Mouse (Mus musculus): Measurements from ENCODE around the gene Snapc3.
"Not testable (repeated sequence)": the region's sequence is repeated elsewhere in the genome, so short reads cannot be mapped to it uniquely, and the experiment has no call there.

The Snapc3 gene

DNA sequence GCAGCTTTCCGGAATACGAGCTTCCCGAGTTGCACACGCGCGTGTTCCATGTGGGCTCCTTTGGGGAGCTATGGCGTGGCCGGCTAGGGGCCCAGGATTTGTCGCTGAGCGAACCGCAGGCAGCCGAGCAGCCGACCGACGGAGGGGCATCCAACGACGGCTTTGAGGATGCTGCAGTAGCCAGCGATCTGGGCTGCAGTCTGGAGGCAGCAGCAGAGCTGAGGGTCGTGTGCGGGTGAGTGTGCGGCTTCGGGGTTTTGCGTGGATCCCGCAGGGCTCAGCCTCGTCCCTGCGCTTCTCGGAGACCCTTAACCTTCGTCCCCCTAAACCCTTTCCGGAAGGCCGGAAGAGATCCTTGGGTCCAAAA is 279 bp downstream of the Snapc3 start:
- no peak for DNase-seq (ENCODE audit: low read depth, low spot score)

DNA sequence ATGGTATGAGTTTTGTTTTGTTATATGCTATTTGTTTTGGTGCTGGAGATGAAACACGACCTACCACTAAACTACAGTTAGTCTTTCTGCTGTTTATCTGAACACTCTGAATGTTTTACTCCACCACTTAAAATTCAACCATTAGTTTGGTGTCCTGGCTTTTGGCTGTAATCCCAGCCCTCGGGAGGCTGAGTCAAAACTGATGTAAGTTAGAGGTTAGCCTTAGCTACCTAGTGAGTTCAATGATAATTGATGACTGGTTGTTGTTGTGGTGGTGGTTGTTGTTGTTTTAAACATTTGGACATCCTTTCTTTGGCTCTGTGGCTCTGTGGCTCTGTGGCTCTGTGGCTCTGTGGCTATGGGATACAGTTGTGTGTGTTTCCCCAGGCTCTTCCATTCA is 1.3 kb downstream of the Snapc3 start:
- DNase-seq (ENCODE audit: low read depth, low spot score): no peak

DNA sequence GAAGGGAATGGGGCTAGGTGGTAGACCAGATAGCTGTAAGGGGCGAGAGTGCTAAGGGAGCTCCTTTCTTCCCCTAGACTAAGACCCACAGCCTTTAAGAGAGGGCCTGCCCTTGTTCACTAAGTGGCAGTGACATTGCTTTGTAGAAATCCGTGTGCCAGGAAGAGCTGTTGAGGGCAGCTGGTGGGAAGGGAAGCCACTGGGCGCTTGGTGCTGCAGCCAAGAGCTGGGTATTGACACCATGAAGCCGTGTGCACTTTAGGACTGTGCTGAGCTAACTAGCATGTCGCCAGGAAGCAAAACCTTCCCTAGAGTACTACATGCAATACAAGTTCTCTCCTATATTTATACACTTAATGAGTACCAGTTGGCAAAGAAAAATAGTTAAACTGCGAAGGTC is 6.1 kb downstream of the Snapc3 start:
- DNase-seq (ENCODE audit: low read depth, low spot score): no peak

DNA sequence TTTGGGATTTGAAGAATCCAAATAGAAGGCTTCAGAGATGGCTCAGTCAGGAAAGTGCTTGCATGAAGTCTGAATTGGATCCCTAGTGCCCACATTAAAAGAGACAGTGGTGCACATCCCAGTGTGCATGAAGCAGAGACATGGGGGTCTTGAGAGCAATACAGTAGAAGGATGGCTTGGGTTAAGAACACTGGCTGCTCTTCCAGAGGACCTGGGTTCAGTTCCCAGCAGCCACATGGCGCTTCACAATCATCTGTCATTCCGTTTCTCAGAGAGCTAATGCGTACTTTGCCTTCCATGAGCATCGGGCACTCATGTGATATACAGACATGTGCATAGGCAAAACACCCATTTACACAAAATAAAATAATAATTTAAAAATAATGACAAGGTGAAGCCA is 7.6 kb downstream of the Snapc3 start:
- no peak for DNase-seq (ENCODE audit: low read depth, low spot score)

DNA sequence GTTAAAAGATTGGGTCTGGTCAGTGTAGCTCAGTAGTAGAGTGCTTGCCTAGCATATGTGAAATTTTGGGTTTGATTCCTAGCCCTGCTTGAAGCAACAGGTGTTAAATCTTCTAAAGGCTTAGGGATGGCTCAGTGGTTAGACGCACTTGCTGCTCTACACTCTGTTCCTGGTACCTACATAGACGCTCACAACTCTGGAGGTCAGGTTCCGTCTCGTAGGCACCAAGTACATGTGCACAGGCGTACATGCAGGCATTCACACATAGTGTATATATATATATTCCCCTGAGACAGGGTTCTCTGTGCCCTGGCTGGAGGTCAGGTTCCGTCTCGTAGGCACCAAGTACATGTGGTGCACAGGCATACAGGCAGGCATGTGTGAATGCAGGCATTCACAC is 9.6 kb downstream of the Snapc3 start:
- no peak for DNase-seq (ENCODE audit: low read depth, low spot score)

DNA sequence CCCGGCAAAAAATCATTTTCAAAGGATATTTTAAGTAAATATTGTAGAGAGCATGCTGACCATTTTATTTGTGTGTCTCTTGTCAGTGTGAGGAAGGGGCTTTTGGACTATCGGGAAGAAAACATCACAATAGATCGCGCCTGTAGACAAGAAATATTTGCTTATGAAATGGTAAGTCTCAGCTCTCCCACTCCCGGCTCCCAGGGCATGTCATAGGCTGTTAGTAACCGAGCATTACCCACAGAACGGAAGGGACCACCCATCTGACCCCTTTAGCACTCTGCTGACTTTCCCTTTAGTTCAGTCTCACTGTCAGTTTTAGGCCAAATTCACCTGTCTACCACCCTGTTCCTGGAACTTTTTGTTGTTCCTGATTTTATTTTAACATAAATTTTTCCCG is 10.2 kb downstream of the Snapc3 start:
- no peak for DNase-seq (ENCODE audit: low read depth, low spot score)

DNA sequence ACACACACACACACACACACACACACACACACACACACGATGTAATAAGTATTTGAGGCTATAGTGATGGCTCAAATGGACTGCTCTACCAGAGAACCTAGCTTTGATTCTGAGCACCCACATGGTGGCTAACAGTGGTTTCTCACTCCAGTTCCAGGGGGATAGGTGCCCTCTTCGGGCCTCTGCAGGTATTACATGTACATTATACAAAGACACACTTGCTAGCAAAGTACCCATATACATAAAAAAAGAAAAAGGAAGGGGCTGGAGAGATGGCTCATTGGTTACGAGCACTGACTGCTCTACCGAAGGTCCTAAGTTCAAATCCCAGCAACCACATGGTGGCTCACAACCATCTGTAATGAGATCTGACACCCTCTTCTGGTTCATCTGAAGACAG is 11.3 kb downstream of the Snapc3 start:
- peak; percentile 36 for DNase-seq (ENCODE audit: low read depth, low spot score)

DNA sequence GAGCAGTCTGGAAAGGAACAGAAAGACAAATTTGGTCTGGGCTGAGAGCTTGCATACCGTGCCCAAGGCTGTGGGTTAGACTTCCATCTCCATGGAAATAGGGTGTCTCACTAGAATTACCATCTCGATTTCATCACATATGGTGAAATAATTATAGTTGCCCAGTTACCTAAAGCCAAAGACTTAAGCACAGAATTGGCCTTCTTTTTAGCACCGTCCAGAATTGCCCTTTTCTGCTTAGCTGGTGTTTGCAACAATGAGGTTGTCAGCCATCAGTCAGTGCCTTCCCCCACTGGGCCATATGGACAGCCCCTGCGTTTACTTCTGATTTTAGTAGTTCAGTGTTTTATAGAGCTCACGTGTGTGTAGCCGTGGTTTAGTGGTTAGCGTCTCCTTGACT is 14.4 kb downstream of the Snapc3 start:
- no peak for DNase-seq (ENCODE audit: low read depth, low spot score)

DNA sequence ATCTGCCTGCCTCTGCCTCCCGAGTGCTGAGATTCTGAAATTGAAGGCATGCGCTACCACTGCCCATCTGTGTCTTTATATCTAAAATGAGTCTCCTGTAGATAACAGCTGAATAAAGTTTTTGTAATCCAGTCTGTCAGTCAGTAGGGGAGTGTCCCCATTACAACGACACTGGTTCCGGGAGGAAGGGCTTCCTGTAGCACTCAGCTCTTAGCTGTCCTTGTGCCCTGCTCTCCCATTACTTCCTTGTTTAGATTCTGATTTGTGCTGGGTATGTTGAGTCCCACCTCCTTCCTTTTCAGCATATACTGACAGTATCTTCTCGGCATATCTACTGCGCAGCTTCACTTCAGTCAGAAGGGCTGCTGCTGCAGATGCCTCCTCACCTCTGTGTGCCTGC is 15.4 kb downstream of the Snapc3 start:
- no peak for DNase-seq (ENCODE audit: low read depth, low spot score)

DNA sequence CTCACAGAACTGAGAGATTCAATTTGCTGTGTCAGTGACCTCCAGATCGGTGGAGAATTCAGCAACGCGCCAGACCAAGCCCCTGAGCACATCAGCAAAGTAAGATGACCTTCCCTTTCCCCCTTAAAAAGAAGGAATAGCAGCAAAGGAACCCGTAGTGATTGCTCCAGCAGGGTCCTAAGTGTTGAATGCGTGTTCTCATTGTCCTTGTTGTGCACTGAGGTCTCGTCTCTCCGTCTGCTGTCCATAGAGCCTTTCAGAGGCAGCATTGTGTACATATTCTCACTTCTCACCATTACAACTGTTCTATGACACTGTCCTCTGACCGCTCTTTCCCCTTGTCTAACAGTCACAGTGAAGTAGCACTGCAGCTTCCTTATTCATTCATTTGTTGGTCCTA is 18.9 kb downstream of the Snapc3 start:
- no peak for DNase-seq (ENCODE audit: low read depth, low spot score)

DNA sequence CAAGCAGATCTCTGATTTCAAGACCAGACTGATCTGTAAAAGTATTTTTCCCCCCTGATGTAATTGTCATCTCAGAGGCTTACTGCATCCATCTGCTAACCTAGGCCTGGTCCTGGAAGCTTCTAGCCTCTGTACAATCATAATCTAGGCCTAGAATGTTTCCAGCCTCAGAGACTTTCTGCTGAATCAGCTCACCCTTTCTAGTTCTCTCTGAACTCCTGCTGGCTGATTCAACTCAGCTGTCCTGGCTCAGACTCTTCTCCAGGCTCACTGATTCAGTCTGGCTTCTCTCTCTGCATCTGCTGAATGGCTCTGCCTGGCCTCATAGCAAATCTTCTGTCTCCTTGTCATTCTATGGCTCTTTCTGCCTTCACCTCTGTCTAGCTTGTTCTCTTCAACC is 20.6 kb downstream of the Snapc3 start:
- no peak for DNase-seq (ENCODE audit: low read depth, low spot score)

DNA sequence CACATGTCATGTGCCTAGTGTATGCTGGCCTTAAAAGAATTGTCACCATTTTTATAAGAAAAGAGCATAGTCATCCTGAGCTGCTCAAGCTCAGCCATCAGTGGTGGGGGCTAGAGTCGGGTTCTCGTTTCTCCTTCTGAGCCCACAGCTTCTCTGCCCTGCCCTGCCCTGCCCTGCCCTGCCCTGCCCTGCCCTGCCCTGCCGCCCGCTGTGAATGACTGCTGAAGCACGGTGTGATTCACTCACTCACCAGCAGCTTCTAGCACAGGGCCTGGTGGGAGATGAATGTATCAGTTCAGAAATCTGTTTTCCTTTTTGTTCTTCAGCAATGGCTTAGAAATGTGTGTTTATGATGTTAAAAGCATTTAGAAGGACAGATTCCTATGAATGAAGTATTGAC is 21.5 kb downstream of the Snapc3 start:
- no peak for DNase-seq (ENCODE audit: low read depth, low spot score)

DNA sequence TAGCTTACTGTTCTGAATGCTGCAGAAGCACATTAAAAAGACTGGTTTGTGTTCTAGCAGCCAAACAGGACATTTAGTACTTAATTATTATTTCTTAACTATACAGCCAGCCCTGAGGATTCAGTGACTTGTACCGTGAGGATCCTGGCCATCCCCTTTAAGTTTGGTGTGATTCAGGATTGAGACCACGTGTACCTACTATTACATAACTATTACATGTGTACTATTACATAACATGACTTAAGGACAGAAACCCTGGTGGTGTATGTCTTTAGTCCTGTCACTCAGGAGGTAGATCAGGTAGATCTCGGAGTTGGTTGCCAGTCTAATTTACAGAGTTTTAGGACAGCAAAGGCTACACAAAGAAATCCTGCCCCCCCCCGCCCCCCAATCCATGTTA is 23.5 kb downstream of the Snapc3 start:
- DNase-seq (ENCODE audit: low read depth, low spot score): no peak

DNA sequence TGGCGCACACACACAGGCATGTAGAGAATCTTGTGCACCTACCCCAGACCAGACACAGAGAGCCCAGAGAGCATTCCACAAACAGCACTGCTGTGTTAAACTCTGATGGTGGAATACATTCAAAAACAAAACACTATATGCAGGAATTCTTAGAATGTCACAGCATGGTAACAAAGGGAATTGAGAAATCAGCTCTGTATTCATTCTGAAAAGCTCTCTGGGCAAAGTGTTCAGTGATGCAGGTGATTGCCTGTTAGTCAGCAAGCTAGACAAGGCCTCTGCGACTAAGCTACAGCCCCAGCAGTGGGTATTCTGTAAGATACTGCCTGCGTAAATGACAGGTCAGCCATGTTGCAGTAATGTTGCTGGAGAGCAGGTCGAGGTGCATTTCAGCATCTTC is 33.3 kb downstream of the Snapc3 start:
- DNase-seq (ENCODE audit: low read depth, low spot score): no peak

DNA sequence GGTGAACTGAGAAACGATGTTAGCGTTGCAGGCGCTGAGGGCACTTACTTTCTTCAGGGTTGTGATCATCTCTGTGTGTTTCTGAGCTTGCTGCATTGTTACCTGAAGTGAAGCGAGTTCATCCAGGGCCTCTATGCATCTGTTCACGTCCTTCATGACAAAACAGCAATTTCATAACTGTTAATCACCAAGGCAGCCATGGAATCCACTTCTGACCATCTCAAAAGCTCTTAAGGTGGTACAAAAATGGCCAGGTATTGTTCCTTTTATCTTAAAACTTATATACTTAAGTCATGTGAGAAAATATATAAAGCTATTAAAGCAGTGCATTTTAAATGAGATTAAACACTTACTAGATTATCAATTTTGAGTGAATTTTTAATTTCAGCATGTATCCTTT is 42.6 kb downstream of the Snapc3 start:
- no peak for DNase-seq (ENCODE audit: low read depth, low spot score)

DNA sequence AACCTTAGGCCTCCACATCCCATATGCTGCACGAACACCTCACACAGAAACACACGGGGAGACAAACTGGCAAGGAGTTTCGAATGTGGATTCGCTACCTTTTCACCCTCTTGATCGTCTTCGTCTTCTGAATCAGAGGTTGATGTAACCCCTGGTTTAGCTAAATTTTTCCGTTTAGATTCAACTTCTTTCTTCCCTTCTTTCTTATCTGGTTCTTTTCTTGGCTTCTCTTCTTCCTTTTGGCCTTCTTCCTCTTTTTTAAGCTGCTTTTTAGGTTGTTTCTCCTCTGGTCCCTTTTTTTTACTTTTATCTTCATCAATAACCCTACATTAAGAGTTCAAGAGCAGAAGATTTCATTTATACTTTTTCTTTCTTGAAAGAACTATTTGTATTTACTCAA is 47.3 kb downstream of the Snapc3 start:
- no peak for DNase-seq (ENCODE audit: low read depth, low spot score)

DNA sequence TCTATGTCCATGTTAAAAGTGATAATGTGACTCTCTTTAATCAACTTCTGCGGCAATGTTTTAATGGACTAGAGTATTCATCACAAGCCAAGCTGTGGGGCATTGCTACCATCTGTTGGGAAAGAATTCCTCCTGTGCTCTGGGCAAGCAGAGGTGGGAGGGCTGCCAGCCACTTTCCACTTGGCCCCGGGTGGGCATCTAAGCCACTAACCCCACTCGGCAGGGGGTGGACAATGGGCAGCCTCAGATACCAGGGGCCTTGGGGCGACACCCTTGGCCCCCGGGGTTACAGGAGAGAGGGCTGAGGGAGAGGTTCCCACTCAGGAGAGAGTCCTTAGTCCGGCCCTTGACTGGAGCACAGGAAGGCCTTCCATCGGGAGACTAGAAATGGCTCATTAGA is 50.1 kb downstream of the Snapc3 start:
- DNase-seq (ENCODE audit: low read depth, low spot score): no peak

DNA sequence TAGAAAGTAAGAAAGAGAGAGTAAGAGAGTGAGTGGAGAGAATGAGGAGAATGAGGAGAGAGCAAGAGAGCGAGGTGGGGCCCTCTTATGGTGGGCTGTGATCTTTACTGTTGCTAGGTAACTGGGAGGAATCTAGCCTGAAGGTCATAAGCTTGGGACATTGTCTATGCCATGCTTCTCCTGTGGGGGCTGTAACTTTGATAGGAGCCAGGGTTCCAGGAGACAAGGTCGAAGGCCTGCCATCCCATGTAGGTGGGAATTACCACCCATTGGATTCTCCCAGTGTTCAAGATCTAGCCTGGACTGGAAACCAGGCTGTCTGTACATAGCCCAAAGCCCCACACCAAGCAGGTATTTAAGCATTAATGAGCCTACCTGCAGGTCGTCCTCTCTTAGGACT is 50.7 kb downstream of the Snapc3 start:
- no peak for DNase-seq (ENCODE audit: low read depth, low spot score)

DNA sequence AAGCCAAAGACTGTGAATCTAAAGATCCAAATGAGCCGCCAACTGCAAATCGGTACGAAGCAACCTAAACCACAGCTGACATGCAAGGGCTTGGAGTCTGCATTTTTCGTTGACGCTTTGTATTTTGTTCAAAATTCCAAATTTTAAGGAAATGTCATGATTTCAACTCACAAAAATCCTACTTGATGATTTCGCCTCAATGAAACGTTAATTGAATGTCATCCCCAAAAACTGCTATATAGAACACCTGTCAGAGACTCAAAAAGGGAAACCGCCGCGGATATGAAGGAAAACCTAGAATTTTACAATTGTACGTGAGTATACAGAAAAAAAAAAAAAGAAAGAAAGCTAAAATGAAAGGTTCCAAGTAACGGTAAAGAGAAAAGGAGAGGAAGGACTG is 67.7 kb downstream of the Snapc3 start:
- no peak for DNase-seq (ENCODE audit: low read depth, low spot score)

DNA sequence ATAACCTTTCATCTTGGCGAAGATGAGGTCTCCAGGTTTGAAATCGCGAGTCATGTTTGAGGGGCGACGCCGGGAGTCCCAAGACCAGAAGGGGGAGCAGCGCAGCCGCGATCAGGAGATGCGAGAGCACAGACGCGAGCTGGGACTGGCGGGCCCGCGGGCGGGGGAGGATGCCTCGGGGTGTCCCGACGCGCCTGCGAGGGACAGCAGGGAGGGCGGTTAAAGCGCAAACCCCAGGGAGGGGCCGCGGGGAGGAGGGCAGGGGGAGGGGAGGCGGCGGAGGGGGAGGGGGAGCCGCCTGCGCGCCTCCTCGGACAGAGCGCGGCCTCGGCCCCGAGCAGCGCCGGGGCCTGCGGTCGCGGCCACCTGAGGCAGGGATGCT is 68.2 kb downstream of the Snapc3 start:
- peak; percentile 92 for DNase-seq (ENCODE audit: low read depth, low spot score)

DNA sequence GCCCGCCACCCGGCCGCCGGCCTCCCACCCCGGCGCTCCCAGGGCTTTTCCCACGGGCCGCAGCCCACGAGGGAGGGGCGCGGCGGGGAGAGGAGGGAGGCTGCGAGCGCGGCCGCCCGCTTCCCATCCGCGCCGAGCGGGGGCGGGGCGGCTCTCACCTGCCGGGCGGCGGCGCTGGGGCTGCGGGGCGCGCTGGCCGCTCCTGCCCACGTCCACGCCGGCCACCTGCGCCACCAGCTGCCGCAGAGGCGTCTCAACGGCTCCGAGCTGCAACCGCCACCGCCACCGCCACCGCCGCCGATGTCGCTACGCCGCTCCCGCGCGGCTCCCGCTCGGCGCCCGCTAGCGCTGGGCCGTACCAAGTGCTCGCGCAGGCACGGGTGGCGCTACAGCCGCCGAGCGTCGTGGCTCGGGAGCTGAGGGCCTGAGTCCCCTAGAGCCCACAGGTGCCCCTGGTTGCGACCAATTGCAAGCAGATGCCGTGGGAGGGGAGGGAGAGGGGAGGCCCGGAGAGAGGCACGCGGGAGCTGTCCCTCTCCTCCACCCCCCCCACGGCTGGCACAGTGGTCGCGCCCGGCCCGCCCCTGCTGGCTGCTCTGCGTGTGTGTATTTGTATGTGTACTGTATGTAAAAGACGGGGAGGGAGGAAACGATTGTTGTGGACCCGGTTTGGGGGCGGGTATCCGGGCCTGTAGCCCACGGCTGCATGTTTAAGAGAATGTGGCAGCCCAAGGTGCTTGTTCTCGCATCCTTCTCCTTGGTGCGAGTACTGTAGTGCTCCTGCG is 68.8 kb downstream of the Snapc3 start, which contains the start of gene Psip1:
Gene Psip1 (minus strand): TSS at position 343 of the 785 bp plus-strand sequence.
- DNase-seq (ENCODE audit: low read depth, low spot score): peak; percentile 94

DNA sequence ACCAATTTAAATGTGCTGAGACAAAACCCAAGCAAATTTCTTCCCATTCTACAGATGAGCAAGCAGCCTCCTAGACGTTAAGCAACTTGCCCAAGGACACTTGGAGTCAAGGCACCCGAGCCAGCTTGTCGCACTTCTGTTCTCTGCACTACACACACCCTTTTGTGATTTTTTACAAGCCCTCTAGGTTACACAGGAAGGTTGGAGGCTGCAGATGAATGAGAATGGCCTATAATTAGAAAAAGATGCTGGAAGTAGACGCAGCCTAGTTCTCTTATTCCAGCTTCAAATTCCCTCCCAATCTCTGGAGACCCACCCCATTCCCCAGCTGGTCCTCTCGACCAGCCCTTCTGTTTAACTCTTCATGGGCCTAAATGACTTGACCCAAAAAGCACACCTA is 71.6 kb downstream of the Snapc3 start:
- no peak for DNase-seq (ENCODE audit: low read depth, low spot score)

DNA sequence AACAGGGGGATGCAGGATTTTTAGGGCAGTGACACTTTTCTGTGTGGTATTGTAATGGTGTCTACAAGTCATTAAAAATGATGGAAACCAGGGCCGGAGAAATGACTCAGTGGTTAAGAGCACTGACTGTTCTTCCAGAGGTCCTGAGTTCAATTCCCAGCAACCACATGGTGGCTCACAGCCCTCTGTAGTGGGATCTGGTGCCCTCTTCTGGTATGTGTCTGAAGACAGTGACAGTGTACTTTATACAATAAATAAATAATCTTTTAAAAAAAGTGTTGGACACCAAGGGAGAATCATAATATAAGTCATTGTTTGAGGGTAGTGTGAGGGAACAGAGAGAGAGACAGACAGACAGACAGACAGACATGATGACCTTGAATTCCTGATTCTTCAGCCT is 75.6 kb downstream of the Snapc3 start:
- DNase-seq (ENCODE audit: low read depth, low spot score): no peak

DNA sequence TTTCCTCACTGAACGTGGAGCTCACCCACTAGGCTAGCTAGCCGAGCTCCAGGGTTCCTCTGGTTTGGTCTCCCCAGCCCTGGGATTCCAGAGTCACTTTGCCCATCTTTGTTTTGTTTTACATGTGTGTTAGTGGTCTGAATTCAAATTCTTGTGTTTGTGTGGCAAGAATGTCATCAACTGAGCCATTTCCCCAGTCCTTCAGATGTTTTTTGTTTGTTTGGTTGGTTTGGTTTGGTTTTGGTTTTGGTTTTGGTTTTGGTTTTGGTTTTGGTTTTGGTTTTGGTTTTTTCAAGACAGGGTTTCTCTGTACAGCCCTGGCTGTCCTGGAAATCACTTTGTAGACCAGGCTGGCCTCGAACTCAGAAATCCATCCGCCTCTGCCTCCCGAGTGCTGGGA is 79.5 kb downstream of the Snapc3 start:
- not testable (repeated sequence) for DNase-seq (ENCODE audit: low read depth, low spot score)
